Mouse (Mus musculus): Measurements from ENCODE around the gene Gm38431. TPM values are rescaled to one million over a fixed set of nuclear protein-coding genes. Genes with fewer than 3 reads are reported as not detected.

Gene Gm38431
- polyA plus RNA-seq, 1 experiment from 2014 or later = 1.2 TPM

GRCm38 (mm10) chr9:21093423-21093822, 1.6 kb upstream of the Gm38431 start:
- H3K36me3 ChIP-seq (ENCODE audit: control insufficient read depth, insufficient read depth, low read length) = peaks cover 7% of the 10 kb centered on the region
- H3K27ac ChIP-seq (ENCODE audit: low read length) = no peak overlapping the region
- WGBS = 89% methylated on average over 9 of the region's 9 CpGs
- H3K9ac ChIP-seq (ENCODE audit: low read length) = no peak overlapping the region
- H3K4me2 ChIP-seq (ENCODE audit: low read depth, low read length) = no peak overlapping the region
- peaks cover 9% of the 10 kb centered on the region for H3K4me1 ChIP-seq (replicated peaks; ENCODE audit: control insufficient read depth, insufficient read depth, low read length)
- H3K27me3 ChIP-seq (ENCODE audit: control insufficient read depth, insufficient read depth, low read depth, low read length) = no peaks in the 10 kb centered on the region
- H3K9me3 ChIP-seq (ENCODE audit: control insufficient read depth, low read length) = no peaks in the 10 kb centered on the region
- no peak for ATAC-seq (ENCODE audit: low read depth)
- H3K4me3 ChIP-seq (ENCODE audit: low read length) = no peak overlapping the region

- ATAC-seq (ENCODE audit: low read depth) = peak; percentile 2; the same call in 1 of the 2 replicates
- H3K27ac ChIP-seq (ENCODE audit: low read length) = peak overlapping the region; percentile 88
- no peaks in the 10 kb centered on the region for H3K9me3 ChIP-seq (ENCODE audit: control insufficient read depth, low read length)
- no peaks in the 10 kb centered on the region for H3K27me3 ChIP-seq (ENCODE audit: control insufficient read depth, insufficient read depth, low read depth, low read length)
- H3K9ac ChIP-seq (ENCODE audit: low read length) = peak overlapping the region; percentile 83
- H3K4me1 ChIP-seq (replicated peaks; ENCODE audit: control insufficient read depth, insufficient read depth, low read length) = peaks cover 9% of the 10 kb centered on the region
- WGBS = 2% methylated on average over 24 of the region's 24 CpGs
- peak overlapping the region; percentile 85 for H3K4me3 ChIP-seq (ENCODE audit: low read length)
- H3K4me2 ChIP-seq (ENCODE audit: low read depth, low read length) = peak overlapping the region; percentile 91
- H3K36me3 ChIP-seq (ENCODE audit: control insufficient read depth, insufficient read depth, low read length) = peaks cover 22% of the 10 kb centered on the region
These were observed 658 bp downstream of the Gm38431 start for GRCm38 (mm10) chr9:21090972-21091706.

- Histone ChIP-seq H3K36me3 (ENCODE audit: control insufficient read depth, insufficient read depth, low read length) (peaks cover 28% of the 10 kb centered on the region), H3K27me3 (ENCODE audit: control insufficient read depth, insufficient read depth, low read depth, low read length) (no peaks in the 10 kb centered on the region), H3K9ac (ENCODE audit: low read length) (peak overlapping the region; percentile 83), H3K27ac (ENCODE audit: low read length) (no peak overlapping the region), H3K4me3 (ENCODE audit: low read length) (peak overlapping the region; percentile 85), H3K4me1 (replicated peaks; ENCODE audit: control insufficient read depth, insufficient read depth, low read length) (peaks cover 9% of the 10 kb centered on the region), H3K4me2 (ENCODE audit: low read depth, low read length) (peak overlapping the region; percentile 91), H3K9me3 (ENCODE audit: control insufficient read depth, low read length) (no peaks in the 10 kb centered on the region)
- WGBS = 71% methylated on average over 1 of the region's 1 CpGs
- no peak for ATAC-seq (ENCODE audit: low read depth)
These were observed 1.3 kb downstream of the Gm38431 start for GRCm38 (mm10) chr9:21090537-21090936.

DNA sequence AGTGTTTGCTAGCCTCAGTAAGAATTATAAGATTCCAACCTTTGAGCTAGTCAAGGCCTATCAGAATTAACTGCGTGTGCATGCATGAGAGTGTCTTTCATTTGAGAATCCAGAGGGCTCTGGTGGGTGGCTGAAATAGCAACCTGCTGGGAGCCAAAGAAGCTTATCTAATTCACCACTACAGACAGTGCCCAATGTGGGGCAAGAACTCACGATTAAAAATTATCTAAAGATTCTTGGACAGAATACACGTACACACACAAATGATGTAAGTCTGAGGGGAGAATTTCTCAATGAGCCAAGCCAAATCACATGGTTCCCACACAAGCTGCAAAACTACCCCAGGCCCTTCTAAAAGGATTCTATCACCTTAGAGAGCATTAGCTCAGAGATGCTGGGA, 8.5 kb downstream of the Gm38431 start:
- no peak for ATAC-seq (ENCODE audit: low read depth)
- H3K27ac ChIP-seq (ENCODE audit: low read length) = no peak overlapping the region

DNA sequence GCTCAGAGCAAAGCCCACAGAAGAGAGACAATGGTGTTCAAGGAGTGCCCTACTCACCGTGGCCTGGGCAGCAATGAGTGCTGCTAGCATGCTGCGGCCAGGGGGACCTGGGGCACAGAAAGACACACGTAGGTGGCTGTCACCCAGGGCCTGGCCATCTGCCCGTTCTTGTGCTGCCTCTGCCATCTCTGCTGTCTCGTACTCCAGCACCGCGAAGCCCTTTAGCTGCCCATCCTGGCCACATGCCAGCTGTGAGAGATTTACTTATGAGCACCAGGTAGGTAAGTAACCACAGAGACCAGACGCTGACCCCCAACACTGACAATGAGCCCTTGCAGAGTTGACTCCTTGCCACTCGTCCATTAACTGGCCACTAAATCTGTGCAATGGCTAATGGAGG, 10.7 kb downstream of the Gm38431 start:
- WGBS = 83% methylated on average over 9 of the region's 9 CpGs
- Histone ChIP-seq H3K4me3 (ENCODE audit: low read length) (no peak overlapping the region), H3K9ac (ENCODE audit: low read length) (no peak overlapping the region), H3K27me3 (ENCODE audit: control insufficient read depth, insufficient read depth, low read depth, low read length) (no peaks in the 10 kb centered on the region), H3K27ac (ENCODE audit: low read length) (no peak overlapping the region), H3K9me3 (ENCODE audit: control insufficient read depth, low read length) (no peaks in the 10 kb centered on the region), H3K4me2 (ENCODE audit: low read depth, low read length) (no peak overlapping the region), H3K36me3 (ENCODE audit: control insufficient read depth, insufficient read depth, low read length) (peaks cover 83% of the 10 kb centered on the region), H3K4me1 (replicated peaks; ENCODE audit: control insufficient read depth, insufficient read depth, low read length) (no peaks in the 10 kb centered on the region)
- ATAC-seq (ENCODE audit: low read depth) = no peak

More for the DNA sequence above, 8.5 kb downstream of the Gm38431 start:
- WGBS = 72% methylated on average over 3 of the region's 3 CpGs
- no peaks in the 10 kb centered on the region for H3K27me3 ChIP-seq (ENCODE audit: control insufficient read depth, insufficient read depth, low read depth, low read length)
- H3K4me1 ChIP-seq (replicated peaks; ENCODE audit: control insufficient read depth, insufficient read depth, low read length) = no peaks in the 10 kb centered on the region
- H3K4me3 ChIP-seq (ENCODE audit: low read length) = no peak overlapping the region
- H3K4me2 ChIP-seq (ENCODE audit: low read depth, low read length) = no peak overlapping the region
- no peak overlapping the region for H3K9ac ChIP-seq (ENCODE audit: low read length)
- H3K36me3 ChIP-seq (ENCODE audit: control insufficient read depth, insufficient read depth, low read length) = peaks cover 80% of the 10 kb centered on the region
- no peaks in the 10 kb centered on the region for H3K9me3 ChIP-seq (ENCODE audit: control insufficient read depth, low read length)

DNA sequence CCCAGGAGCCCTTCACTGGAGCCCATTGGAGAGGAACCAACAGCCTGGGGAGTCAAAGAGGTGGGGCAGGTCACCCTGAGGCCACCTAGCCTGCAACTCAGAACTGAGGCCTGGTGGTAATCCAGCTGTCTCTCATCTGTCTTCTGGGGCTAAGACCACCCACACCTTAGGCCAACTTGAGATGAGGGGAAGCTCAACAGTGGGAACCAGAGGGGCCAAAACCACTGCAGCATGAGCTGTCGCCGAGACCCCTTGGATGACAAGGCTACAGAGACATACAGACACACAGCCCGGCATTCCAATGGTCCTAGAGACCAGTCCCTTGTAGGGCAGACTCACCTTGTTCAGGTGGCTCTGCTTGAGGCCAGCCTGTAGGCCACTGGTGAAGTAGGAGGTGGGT, 16.2 kb downstream of the Gm38431 start:
- 80% methylated on average over 3 of the region's 3 CpGs for WGBS
- no peak for ATAC-seq (ENCODE audit: low read depth)
- H3K4me2 ChIP-seq (ENCODE audit: low read depth, low read length) = no peak overlapping the region

GRCm38 (mm10) chr9:21074173-21074572, 17.6 kb downstream of the Gm38431 start:
- Histone ChIP-seq H3K27ac (ENCODE audit: low read length) (peak overlapping the region; percentile 62; the same call in 1 of the 2 replicates), H3K4me2 (ENCODE audit: low read depth, low read length) (0 out of 2 replicates have a peak overlapping the region, but pooled peaks have one; percentile 78)
- 82% methylated on average over 1 of the region's 1 CpGs for WGBS

More for the DNA sequence above, 16.2 kb downstream of the Gm38431 start:
- H3K4me1 ChIP-seq (replicated peaks; ENCODE audit: control insufficient read depth, insufficient read depth, low read length) = peaks cover 7% of the 10 kb centered on the region
- H3K4me3 ChIP-seq (ENCODE audit: low read length) = no peak overlapping the region
- no peaks in the 10 kb centered on the region for H3K9me3 ChIP-seq (ENCODE audit: control insufficient read depth, low read length)
- peaks cover 52% of the 10 kb centered on the region for H3K36me3 ChIP-seq (ENCODE audit: control insufficient read depth, insufficient read depth, low read length)
- no peak overlapping the region for H3K9ac ChIP-seq (ENCODE audit: low read length)
- H3K27me3 ChIP-seq (ENCODE audit: control insufficient read depth, insufficient read depth, low read depth, low read length) = no peaks in the 10 kb centered on the region
- H3K27ac ChIP-seq (ENCODE audit: low read length) = no peak overlapping the region

DNA sequence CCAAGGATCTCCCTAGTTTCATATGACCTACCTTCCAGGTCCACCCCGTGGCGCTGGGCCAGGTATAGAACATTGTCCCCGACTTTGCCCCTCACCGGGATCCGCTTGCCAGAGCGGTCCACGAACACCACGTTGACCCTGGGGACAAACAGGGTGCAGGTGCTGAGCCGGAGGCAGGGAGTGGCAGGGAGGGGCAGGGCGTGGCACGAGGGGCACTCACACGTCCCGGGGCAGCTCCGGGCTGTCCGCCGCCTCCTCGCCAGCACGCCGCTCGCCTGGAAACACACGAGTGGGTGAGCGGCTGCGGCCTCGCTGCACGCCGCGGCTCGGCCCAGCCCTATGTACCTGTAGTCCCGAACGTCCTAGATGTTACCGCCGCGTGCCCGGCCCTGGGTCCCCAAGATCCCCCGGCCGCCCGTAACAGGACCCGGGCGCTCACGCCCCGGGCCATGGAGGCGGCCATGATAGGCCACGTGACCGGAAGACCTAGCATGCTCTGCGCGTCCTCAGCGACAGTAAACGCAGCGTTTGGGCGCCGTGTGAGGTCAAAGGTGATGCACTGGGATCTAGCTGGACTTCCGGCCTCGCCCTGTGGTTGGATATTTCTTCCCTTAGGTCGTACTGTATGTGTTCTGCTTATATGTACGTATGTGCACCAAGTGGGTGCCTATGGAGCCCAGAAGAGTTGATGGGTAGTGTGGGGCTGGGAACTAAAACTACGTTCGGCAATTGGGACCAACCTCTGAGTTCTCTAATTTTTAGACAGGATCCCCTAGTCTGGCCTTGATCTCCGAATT, 18.6 kb downstream of the Gm38431 start, which contains the start of the genes Gm49373 and Fdx1l:
TSS of gene Gm49373 (minus strand) at position 53 of the 797 bp plus-strand sequence.
TSS of gene Fdx1l (minus strand) at position 571 of the 797 bp plus-strand sequence.
- peaks cover 28% of the 10 kb centered on the region for H3K36me3 ChIP-seq (ENCODE audit: control insufficient read depth, insufficient read depth, low read length)
- H3K27ac ChIP-seq (ENCODE audit: low read length) = peak within 1 kb of the TSS; percentile 62
- H3K4me1 ChIP-seq (replicated peaks; ENCODE audit: control insufficient read depth, insufficient read depth, low read length) = peaks cover 7% of the 10 kb centered on the region
- no peaks in the 10 kb centered on the region for H3K9me3 ChIP-seq (ENCODE audit: control insufficient read depth, low read length)
- peak within 1 kb of the TSS; percentile 68 for H3K4me3 ChIP-seq (ENCODE audit: low read length)
- H3K4me2 ChIP-seq (ENCODE audit: low read depth, low read length) = peak within 1 kb of the TSS; percentile 78
- peak within 1 kb of the TSS; percentile 78 for H3K9ac ChIP-seq (ENCODE audit: low read length)
- WGBS = 2% methylated on average over 58 of the region's 58 CpGs
- ATAC-seq (ENCODE audit: low read depth) = peak; percentile 95
- no peaks in the 10 kb centered on the region for H3K27me3 ChIP-seq (ENCODE audit: control insufficient read depth, insufficient read depth, low read depth, low read length)

More at GRCm38 (mm10) chr9:21074173-21074572, 17.6 kb downstream of the Gm38431 start:
- no peak for ATAC-seq (ENCODE audit: low read depth)
- Histone ChIP-seq H3K9me3 (ENCODE audit: control insufficient read depth, low read length) (no peaks in the 10 kb centered on the region), H3K4me3 (ENCODE audit: low read length) (no peak overlapping the region), H3K9ac (ENCODE audit: low read length) (no peak overlapping the region), H3K4me1 (replicated peaks; ENCODE audit: control insufficient read depth, insufficient read depth, low read length) (peaks cover 7% of the 10 kb centered on the region), H3K36me3 (ENCODE audit: control insufficient read depth, insufficient read depth, low read length) (peaks cover 37% of the 10 kb centered on the region), H3K27me3 (ENCODE audit: control insufficient read depth, insufficient read depth, low read depth, low read length) (no peaks in the 10 kb centered on the region)

GRCm38 (mm10) chr9:21072641-21073040, 19.2 kb downstream of the Gm38431 start:
- Histone ChIP-seq H3K9me3 (ENCODE audit: control insufficient read depth, low read length) (no peaks in the 10 kb centered on the region), H3K4me3 (ENCODE audit: low read length) (peak overlapping the region; percentile 68), H3K27ac (ENCODE audit: low read length) (no peak overlapping the region), H3K36me3 (ENCODE audit: control insufficient read depth, insufficient read depth, low read length) (peaks cover 24% of the 10 kb centered on the region), H3K4me2 (ENCODE audit: low read depth, low read length) (peak overlapping the region; percentile 78), H3K27me3 (ENCODE audit: control insufficient read depth, insufficient read depth, low read depth, low read length) (no peaks in the 10 kb centered on the region), H3K9ac (ENCODE audit: low read length) (peak overlapping the region; percentile 78), H3K4me1 (replicated peaks; ENCODE audit: control insufficient read depth, insufficient read depth, low read length) (peaks cover 7% of the 10 kb centered on the region)
- peak; percentile 2; the same call in 1 of the 2 replicates for ATAC-seq (ENCODE audit: low read depth)
- WGBS = 6% methylated on average over 4 of the region's 4 CpGs

Data from lung, embryonic 16.5 days (tissue).